21 mouse cellular contexts compared by ENCODE assay signal in genomic region chr19:42209976-42210375, GRCm38 (mm10). TPM values are rescaled to one million over a fixed set of nuclear protein-coding genes. Genes with fewer than 3 reads are reported as not detected.
DNase-seq lines count a peak whose midpoint lies in the region; ATAC-seq lines count a peak whose summit lies in the region.
"Had no signal": no experiment of that assay in that cellular context is flagged by ENCODE, and none has a peak within 500 bp of the region (broad histone marks: within the 10 kb centered on the region; RNA-seq: fewer than 3 reads in every experiment).

No protein-coding gene starts in this region.

- no peak overlapping the region for H3K9ac ChIP-seq in hindbrain, embryonic 13.5 days
- H3K9ac ChIP-seq in forebrain, embryonic 14.5 days (ENCODE audit: low read length), result no peak overlapping the region
- H3K9ac ChIP-seq: embryonic facial prominence, embryonic 12.5 days; forebrain, embryonic 13.5 days had no signal

- peaks cover 3% of the 10 kb centered on the region; the same call in 1 of the 2 replicates for H3K27me3 ChIP-seq in hindbrain, embryonic 13.5 days
- peaks cover 17% of the 10 kb centered on the region for H3K27me3 ChIP-seq in hindbrain, embryonic 10.5 days (ENCODE audit: insufficient read depth, poor library complexity, severe bottlenecking)
- no peaks in the 10 kb centered on the region for H3K27me3 ChIP-seq in forebrain, embryonic 14.5 days (replicated peaks; ENCODE audit: control insufficient read depth, insufficient read depth, low read length)
- H3K27me3 ChIP-seq: forebrain, embryonic 13.5 days had no signal

- no peak overlapping the region for H3K4me3 ChIP-seq in hindbrain, embryonic 13.5 days
- no peak overlapping the region for H3K4me3 ChIP-seq in hindbrain, embryonic 10.5 days
- H3K4me3 ChIP-seq in forebrain, embryonic 14.5 days (ENCODE audit: low read depth, low read length), result no peak overlapping the region
- H3K4me3 ChIP-seq: embryonic facial prominence, embryonic 10.5 days; embryonic facial prominence, embryonic 12.5 days; forebrain, embryonic 13.5 days had no signal

- H3K4me2 ChIP-seq in hindbrain, embryonic 13.5 days, result no peak overlapping the region
- H3K4me2 ChIP-seq in forebrain, embryonic 14.5 days (ENCODE audit: low read length), result no peak overlapping the region
- H3K4me2 ChIP-seq: embryonic facial prominence, embryonic 12.5 days; forebrain, embryonic 13.5 days had no signal

- H3K4me1 ChIP-seq in hindbrain, embryonic 13.5 days (replicated peaks), result peaks cover 9% of the 10 kb centered on the region
- peaks cover 32% of the 10 kb centered on the region for H3K4me1 ChIP-seq in hindbrain, embryonic 10.5 days (replicated peaks)
- H3K4me1 ChIP-seq in forebrain, embryonic 14.5 days (ENCODE audit: control insufficient read depth, insufficient read depth, low read length), result no peaks in the 10 kb centered on the region
- H3K4me1 ChIP-seq: embryonic facial prominence, embryonic 12.5 days had no signal

- no peaks in the 10 kb centered on the region for H3K36me3 ChIP-seq in hindbrain, embryonic 13.5 days
- H3K36me3 ChIP-seq in hindbrain, embryonic 10.5 days, result no peaks in the 10 kb centered on the region
- H3K36me3 ChIP-seq in forebrain, embryonic 14.5 days (ENCODE audit: control insufficient read depth, insufficient read depth, low read length), result no peaks in the 10 kb centered on the region
- H3K36me3 ChIP-seq: embryonic facial prominence, embryonic 10.5 days; embryonic facial prominence, embryonic 12.5 days; G1E had no signal

- no peak for DNase-seq in hindbrain, embryonic 10.5 days (ENCODE audit: low spot score)
- peak; percentile 48 for DNase-seq in R1 (ENCODE audit: low read depth, low spot score)
- DNase-seq in adrenal gland, postnatal 4 days (ENCODE audit: low spot score in 2 of 2), result no peak
- DNase-seq in forebrain, embryonic 14.5 days (ENCODE audit: low spot score), result no peak
- DNase-seq: adrenal gland, adult 8-10 months; adrenal gland, postnatal 14 days; B cell, adult 2 months; cerebellum, adult 11-12 months; cerebellum, adult 2 months; cerebellum, adult 9-10 months; cerebellum, postnatal 10 days; cerebellum, postnatal 25 days had no signal

- WGBS in hindbrain, embryonic 13.5 days, result 60% methylated on average over 6 of the region's 6 CpGs
- WGBS in hindbrain, embryonic 10.5 days, result 66% methylated on average over 6 of the region's 6 CpGs
- WGBS in forebrain, embryonic 14.5 days, result 63% methylated on average over 6 of the region's 6 CpGs

- ATAC-seq in hindbrain, embryonic 13.5 days (ENCODE audit: low FRiP score), result 0 out of 2 replicates have a peak, but pooled peaks have one; percentile 3
- no peak for ATAC-seq in forebrain, embryonic 14.5 days
- ATAC-seq: activated CD4-positive, CD25-positive, alpha-beta regulatory T cell, adult 4 months; CD4-positive, CD25-positive, alpha-beta regulatory T cell, adult 4 months; forebrain, embryonic 13.5 days; Patski had no signal

- H3K9me3 ChIP-seq in hindbrain, embryonic 13.5 days, result no peaks in the 10 kb centered on the region
- H3K9me3 ChIP-seq in hindbrain, embryonic 10.5 days, result no peaks in the 10 kb centered on the region
- no peaks in the 10 kb centered on the region for H3K9me3 ChIP-seq in forebrain, embryonic 14.5 days (replicated peaks; ENCODE audit: control insufficient read depth, low read length)
- H3K9me3 ChIP-seq: embryonic facial prominence, embryonic 10.5 days; embryonic facial prominence, embryonic 12.5 days; forebrain, embryonic 13.5 days; G1E had no signal

- H3K27ac ChIP-seq in hindbrain, embryonic 13.5 days, result no peak overlapping the region
- H3K27ac ChIP-seq in hindbrain, embryonic 10.5 days, result no peak overlapping the region
- no peak overlapping the region for H3K27ac ChIP-seq in forebrain, embryonic 14.5 days (ENCODE audit: low read depth, low read length)
- H3K27ac ChIP-seq: embryonic facial prominence, embryonic 10.5 days; embryonic facial prominence, embryonic 12.5 days; forebrain, embryonic 13.5 days had no signal

RNA-seq across cellular contexts. Expression of gene Sfrp5, which starts 7.9 kb away (rescaled TPM):
- 4.4 and 4.6 TPM in 2 replicates for polyA plus RNA-seq in hindbrain, embryonic 13.5 days (2015; fragmentation: Nextera tagmentation; extraction: Ambion mirVana)
- 0.26 and 0.46 TPM in 2 replicates for polyA plus RNA-seq in hindbrain, embryonic 10.5 days (2016; fragmentation: Nextera tagmentation; extraction: Ambion mirVana)
- 1 to 10 TPM; 6.2 to 6.9 TPM for total RNA-seq in adrenal gland, postnatal 4 days (2021)
- 0.78 and 0.81 TPM in 2 replicates for polyA plus RNA-seq in forebrain, embryonic 14.5 days (2014; fragmentation: Nextera tagmentation; extraction: Ambion mirVana)
- total RNA-seq: CH12.LX, G1E had no signal
- polyA plus RNA-seq: activated CD4-positive, CD25-positive, alpha-beta regulatory T cell, adult 4 months; CD4-positive, CD25-positive, alpha-beta regulatory T cell, adult 4 months; forebrain, embryonic 13.5 days; G1E had no signal

RNA-seq across cellular contexts. Expression of gene Golga7b, which starts 37.4 kb away (rescaled TPM):
- polyA plus RNA-seq in hindbrain, embryonic 13.5 days (2015; fragmentation: Nextera tagmentation; extraction: Ambion mirVana), result 38.8 and 40.0 TPM in 2 replicates
- polyA plus RNA-seq in hindbrain, embryonic 10.5 days (2016; fragmentation: Nextera tagmentation; extraction: Ambion mirVana), result 1.7 and 4.2 TPM in 2 replicates
- total RNA-seq in adrenal gland, postnatal 4 days (2021), result 1 to 10 TPM; 2.3 to 3.4 TPM
- 13.8 and 18.6 TPM in 2 replicates for polyA plus RNA-seq in forebrain, embryonic 14.5 days (2014; fragmentation: Nextera tagmentation; extraction: Ambion mirVana)
- polyA plus RNA-seq: activated CD4-positive, CD25-positive, alpha-beta regulatory T cell, adult 4 months; G1E had no signal

RNA-seq across cellular contexts. Expression of gene Zfyve27, which starts 46.2 kb away (rescaled TPM):
- 55.3 and 58.7 TPM in 2 replicates for polyA plus RNA-seq in hindbrain, embryonic 13.5 days (2015; fragmentation: Nextera tagmentation; extraction: Ambion mirVana)
- polyA plus RNA-seq in hindbrain, embryonic 10.5 days (2016; fragmentation: Nextera tagmentation; extraction: Ambion mirVana), result 35.3 and 40.2 TPM in 2 replicates
- total RNA-seq in adrenal gland, postnatal 4 days (2021), result 10 to 100 TPM; 61.4 to 63.9 TPM
- polyA plus RNA-seq in forebrain, embryonic 14.5 days (2014; fragmentation: Nextera tagmentation; extraction: Ambion mirVana), result 19.5 and 28.0 TPM in 2 replicates
